Mouse (Mus musculus) heart, postnatal 0 days (tissue): ENCODE measurements around the gene Bmpr1a.

Experiments used
- CTCF ChIP-seq: IDR thresholded peaks from 2 replicates; pipeline ENCODE4 v1.5.1; 2016; ENCODE audit warnings: antibody characterized with exemption, control low read depth, low read depth
- EP300 ChIP-seq: IDR thresholded peaks from 2 replicates; pipeline ENCODE4 v1.6.1; 2016; ENCODE audit warnings: antibody characterized with exemption, low read depth

- peak; percentile 49 for TF ChIP-seq CTCF
- no peak for TF ChIP-seq EP300
Observed at GRCm38 (mm10) chr14:34514120-34514519, 11.0 kb upstream of the Bmpr1a start.
